ENCODE assay signal across 20 mouse cellular contexts in the genomic region with DNA sequence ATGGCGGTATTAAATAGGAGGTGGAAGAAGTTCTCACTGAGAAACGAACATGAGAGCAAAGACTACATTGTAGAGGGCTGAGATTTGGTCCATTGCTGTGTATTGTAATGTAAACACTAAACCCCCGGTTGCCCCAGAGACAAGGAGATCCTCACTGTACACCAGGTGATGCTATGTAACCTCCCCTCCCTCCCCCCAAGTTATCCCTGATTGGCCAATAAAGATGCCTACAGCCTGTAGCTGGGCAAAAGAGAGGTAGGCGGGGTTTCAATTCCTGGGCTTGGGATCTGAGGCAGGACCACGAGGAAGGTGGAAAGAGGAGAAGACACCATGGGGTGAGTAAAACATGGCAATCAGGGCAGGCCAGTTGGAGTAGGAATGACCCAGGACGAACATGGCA. TPM values are rescaled to one million over a fixed set of nuclear protein-coding genes. Genes with fewer than 3 reads are reported as not detected.
"Had no signal": no experiment of that assay in that cellular context is flagged by ENCODE, and none has a peak within 500 bp of the region (broad histone marks: within the 10 kb centered on the region; RNA-seq: fewer than 3 reads in every experiment).

No protein-coding gene starts in this region.

- H3K4me3 ChIP-seq: midbrain, embryonic 10.5 days; midbrain, embryonic 12.5 days; myocyte; neural tube, embryonic 13.5 days; neural tube, embryonic 15.5 days had no signal

- H3K27ac ChIP-seq: midbrain, embryonic 10.5 days; midbrain, embryonic 12.5 days; neural tube, embryonic 13.5 days; neural tube, embryonic 15.5 days had no signal

- H3K4me1 ChIP-seq: midbrain, embryonic 10.5 days; midbrain, embryonic 12.5 days; neural tube, embryonic 13.5 days; neural tube, embryonic 15.5 days had no signal

- H3K27me3 ChIP-seq: midbrain, embryonic 12.5 days; neural tube, embryonic 13.5 days; neural tube, embryonic 15.5 days had no signal

- DNase-seq: lung, adult 18-20 months; lung, embryonic 14.5 days; lung, postnatal 10 days; lung, postnatal 4 days; midbrain, embryonic 14.5 days; retina, postnatal 1 day; right cerebral cortex, adult 18-20 months; right cerebral cortex, postnatal 25 days; right cerebral cortex, postnatal 4 days; spleen, adult 18-20 months; thymus, adult 18-20 months; thymus, postnatal 14 days; thymus, postnatal 36 days had no signal

- H3K36me3 ChIP-seq: midbrain, embryonic 10.5 days; midbrain, embryonic 12.5 days; neural tube, embryonic 13.5 days; neural tube, embryonic 15.5 days had no signal

- H3K9me3 ChIP-seq: midbrain, embryonic 10.5 days; midbrain, embryonic 12.5 days; neural tube, embryonic 13.5 days; neural tube, embryonic 15.5 days had no signal

RNA-seq across cellular contexts. Expression of gene Gad1, which starts 2.2 kb away (rescaled TPM):
- total RNA-seq: megakaryocyte, adult 5-6 weeks; megakaryocyte-erythroid progenitor cell, adult 5-6 weeks had no signal
- polyA plus RNA-seq: myocyte had no signal

RNA-seq across cellular contexts. Expression of gene Erich2, which starts 42.1 kb away (rescaled TPM):
- total RNA-seq: megakaryocyte, adult 5-6 weeks; megakaryocyte-erythroid progenitor cell, adult 5-6 weeks had no signal
